Mouse (Mus musculus) induced T-regulatory cell, adult 2 months (primary cell): ENCODE results near the gene Plekhg3.
A peak's percentile ranks its signal among the peaks of the same experiment; 100 is the strongest.

ENCODE experiments used
- DNase-seq: peaks from one replicate; pipeline ENCODE4 v3.0.0-alpha.2; 2012; ENCODE audit warnings: low read depth

Plekhg3 gene

DNA sequence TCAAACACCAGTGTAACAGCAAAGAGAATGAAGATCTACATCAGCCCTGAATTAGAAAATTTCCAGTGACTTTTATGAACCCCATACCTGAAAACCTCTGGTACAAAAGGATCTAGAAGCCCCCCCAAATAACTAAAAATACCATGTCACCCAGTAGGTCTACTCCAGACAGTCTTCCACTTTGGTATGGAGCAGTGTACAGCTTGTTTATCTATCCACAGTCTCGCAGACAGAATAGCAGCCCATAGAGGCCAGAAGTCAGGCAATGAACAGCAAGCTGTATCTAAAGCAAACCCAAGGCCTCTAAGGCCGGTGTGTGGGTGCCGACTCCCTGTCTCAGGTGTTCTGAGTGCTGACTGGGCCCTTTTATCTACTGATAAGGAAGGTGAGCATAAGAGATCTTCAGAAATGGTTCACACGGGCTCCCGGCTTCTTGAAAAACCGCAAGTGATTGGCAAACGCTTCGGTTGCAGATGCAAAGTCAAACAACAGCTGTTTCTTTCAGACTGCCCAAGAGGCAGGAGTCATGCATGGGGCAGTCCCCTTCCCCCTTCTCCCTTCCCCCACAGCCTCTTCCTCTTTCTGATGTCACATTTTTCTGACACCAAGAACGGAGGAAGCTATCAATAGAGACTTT, 3.3 kb upstream of the Plekhg3 start:
- peak; percentile 71 for DNase-seq

DNA sequence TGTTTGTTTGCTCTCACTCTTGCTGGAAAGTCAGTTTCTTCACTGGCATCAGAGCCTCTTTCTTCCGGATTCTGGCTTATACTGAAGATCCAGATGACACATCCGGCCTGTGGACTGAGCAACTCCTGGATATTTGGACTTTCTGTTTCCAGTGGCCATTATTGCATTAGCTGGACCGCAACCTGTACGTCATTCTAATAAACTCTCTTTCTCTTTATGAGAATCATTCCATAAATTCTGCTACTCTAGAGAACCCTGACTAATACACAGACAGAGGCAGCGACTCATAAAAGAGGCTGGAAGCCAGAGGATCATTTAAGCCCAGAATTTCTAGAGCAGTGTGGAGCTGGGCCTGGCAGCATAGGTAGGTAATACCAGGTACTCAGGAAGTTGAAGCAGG, 1.9 kb upstream of the Plekhg3 start:
- no peak for DNase-seq

DNA sequence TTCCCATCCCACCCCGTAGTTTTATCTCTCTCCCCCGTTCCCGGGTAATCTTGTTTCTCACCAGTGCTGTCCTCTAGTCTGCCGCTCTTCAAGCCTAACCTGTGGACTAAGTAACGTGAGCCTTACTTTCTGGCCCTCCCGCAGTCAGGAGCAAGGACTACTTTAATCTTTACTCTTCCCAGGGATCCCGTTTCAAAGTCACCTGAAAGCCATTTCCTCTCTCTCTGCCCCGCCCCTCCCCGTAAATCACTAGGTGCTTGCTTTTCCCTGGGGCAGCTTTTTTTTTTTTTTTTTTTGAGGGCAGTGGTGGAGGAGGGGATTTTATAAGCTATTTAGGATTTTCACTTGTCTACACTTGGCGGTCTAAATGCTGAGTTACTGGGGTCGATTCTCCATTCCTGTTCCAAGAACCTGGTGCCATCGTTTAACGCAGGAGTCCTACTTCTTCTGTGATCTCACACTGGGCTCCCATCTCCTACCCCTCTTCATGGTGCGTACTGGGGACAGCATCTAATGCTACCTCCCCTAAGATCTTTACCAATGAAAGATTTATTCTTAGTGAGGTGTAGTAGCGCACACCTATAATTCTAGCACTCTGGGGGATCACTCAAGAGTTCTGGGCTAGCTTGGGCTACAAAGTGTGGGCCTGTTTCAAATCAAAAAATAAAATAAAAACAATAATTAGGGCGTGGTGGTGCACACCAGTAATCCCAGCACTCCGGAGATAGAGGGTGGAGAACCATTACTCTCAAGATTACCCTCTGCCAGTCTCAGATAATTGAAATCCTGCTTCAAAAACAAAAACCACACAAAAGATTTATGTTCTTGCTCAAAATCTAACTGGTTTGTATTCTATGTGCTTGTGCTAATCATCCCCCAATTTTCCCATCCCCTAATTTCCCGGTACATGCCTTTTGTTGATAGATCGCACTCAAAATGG, 1.6 kb downstream of the Plekhg3 start:
- no peak for DNase-seq

DNA sequence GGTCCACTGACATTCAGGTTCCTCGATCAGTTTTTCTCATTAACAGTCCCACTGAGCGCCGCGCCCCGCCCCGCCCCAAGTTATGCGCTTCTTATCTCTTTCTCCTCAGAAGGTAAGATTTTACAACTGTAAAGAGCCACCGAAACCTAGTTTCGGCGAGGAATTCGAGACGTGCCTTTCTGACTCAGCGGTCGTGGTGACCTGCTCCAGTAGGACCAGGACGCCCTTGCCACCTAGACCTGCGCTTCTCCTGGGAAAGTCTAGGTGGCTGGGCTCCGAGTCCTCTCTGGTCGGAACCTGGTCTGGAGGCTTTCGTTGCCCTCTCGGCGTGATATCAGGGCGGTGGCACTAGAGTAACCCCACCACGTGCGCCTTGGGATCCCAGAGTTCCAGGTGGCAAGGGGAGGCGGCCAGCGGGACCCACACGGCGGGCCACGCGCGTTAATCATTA, 2.3 kb downstream of the Plekhg3 start:
- DNase-seq, result peak; percentile 69

DNA sequence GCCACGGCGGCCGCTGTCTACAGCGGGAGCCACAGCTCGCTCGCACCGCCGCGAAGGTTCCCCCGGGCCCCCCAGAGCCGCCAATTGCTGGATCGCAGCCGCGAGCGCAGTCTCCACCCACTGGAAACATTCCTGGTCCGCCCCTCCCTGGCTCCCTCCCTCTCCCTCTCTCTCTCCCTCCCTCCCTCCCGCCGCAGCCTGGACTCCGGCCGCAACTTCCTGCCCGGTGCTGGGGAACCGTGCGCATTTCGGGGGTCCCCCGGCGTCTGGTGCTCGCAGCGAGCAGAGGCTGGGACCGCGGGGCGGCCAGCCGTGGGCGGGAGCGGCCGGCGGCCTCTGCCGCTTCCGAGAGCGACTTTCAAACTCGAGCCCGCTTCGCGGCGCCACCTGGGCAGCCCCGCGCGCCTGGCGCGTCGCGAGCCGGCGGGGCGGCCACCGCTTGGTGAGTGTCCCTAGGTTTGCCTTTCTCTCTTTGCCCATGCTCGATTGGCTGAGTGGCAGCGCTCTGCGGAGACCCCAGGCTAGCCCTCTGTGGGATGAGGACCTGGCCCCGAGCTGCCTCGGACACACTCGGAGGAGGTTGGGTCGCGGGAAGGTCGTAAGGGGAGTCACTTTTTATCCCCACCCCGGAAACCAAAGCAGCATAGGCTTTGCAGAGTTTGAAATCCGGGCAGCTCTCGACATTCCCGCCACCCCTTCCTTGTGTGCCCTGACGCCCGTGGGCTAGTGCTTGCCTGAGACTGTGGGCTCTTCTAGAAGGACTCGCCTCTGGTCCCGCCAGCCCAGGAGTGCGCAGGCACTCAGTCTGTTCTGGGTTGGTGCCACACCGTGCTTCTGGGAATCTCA, 2.9 kb downstream of the Plekhg3 start:
- peak; percentile 72 for DNase-seq

DNA sequence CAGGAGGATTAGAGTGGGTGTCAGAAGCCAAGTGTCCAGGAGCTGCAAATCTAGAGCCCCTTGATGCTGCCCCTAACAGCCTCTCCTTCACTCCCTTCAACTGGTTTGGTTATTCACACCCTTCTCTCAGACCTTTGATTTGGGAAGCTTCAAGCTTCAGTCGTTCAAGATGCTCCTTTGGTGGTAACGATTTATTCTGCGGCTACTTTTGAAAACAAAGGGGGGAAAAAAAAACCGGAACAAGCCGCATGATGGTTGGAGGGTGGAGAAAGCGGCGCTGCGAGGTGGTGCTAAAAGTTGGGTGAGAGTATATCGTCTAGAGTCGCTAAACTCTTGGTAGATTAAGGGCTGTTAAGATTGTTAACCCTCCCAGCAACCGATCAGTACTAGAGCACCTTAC, 3.5 kb downstream of the Plekhg3 start:
- peak; percentile 55 for DNase-seq

DNA sequence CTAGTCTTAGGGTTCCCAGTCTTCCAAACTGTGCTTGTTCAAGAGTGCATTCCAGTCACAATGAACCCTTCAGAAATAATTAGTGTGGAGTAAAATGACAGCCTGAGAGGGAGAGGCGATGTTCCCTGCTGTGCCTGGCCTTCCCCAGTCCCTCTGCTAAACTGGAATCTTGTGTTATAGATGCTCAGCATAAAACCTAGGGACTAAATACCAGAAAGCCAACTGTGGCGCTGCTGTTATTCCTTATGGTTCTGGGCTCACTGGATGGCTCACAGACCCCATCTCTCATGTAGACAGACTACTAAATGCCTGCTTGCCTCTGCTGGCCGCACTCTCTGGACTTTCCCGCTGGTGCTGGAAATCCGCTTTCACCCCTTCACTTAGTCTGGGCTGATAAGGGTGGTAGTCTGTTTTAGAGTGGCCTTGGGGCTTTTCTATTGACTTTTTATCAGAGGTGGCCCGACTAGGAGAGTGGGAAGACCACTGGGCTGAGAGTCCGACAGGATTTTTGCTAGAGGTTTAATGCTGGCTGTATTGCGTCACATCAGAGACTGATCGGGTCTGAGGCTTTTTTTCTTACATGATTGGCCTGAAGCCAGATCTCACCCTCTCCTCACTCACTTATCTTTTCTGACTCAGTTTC, 4.1 kb downstream of the Plekhg3 start:
- DNase-seq, result no peak

DNA sequence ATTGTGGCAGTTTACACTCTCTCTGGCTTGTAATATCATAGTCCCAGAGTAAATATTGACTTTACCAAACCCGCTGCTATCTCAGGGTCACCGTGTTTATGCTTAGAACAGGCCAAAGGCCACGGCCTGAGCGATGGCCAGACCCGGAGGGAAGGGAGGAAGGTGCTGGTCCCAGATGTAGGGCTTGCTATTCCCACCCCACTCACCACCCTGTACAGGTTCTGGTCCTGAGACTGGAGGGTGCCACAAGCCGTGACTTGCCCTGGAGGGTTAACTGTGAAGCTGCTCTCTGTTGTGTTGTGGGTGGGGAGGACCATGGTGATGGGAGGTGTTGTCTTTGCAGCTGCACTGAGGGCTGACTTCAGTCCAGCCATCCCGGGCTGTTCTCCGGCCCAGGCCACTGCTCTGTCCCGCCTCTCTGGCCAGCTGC, 4.8 kb downstream of the Plekhg3 start:
- no peak for DNase-seq

DNA sequence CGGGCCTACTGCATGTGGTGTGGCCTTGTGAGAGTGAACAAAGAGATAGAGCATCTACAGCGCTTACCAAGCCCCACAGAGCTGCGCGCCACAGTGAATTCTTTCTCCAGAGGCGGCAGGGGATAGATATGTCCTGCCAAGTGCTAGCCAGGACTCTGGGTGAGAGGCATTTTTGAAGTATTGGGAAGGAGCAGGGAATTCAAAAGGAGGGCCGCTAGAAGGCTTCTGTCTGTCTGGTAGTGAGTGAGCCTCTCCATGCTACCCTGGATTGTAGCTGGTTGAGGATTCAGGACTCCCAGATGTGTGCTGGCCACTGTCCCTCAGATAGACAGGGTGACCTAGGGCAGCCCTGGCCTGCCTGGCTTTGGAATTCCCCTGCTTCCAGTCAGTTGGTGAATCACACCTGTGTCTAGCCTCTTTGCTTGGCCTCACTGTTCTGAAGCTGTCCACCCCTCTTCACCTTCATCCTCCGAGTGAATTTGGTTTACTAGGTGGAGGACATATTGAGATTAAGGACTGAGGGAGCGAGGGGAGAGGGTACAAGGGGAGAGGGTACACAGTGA, 6.0 kb downstream of the Plekhg3 start:
- DNase-seq, result peak; percentile 36

DNA sequence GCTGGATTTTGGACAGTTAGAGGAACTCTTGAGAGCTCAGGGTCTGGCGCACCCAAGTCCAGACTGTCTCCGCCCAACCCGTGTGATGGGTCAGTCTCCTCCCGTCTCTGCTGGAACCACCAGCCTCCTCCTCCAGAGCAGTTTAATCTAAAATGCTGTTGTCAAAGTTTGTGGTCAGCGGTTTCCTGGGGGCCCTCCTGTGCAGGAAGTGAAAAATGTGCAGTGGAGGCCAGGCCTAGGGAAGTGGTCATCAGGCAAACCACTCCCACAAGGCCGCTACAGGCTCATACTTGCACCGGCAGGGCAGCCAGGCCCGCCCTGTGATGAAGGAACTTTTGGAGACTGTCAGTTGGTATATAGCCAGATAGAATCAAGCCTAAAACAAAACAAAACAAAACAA, 6.7 kb downstream of the Plekhg3 start:
- DNase-seq, result peak; percentile 87

DNA sequence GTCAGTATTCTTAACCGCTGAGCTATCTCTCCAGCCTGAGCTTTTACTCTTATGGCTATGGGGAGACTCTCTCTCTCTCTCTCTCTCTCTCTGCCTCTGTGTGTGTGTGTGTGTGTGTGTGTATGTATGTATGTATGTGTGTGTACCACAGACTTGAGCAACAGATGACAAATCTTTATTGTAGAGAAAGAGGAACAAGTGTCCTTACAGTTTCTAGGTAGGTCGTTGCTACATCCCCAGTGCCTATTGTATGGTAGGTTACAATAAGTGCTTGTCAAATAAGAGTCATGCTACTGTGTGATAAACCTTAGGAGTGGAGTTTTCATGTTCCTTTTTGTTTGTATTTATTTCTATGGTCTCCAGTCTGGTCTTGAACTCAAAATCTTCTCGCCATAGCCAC, 9.5 kb downstream of the Plekhg3 start:
- DNase-seq, result no peak

DNA sequence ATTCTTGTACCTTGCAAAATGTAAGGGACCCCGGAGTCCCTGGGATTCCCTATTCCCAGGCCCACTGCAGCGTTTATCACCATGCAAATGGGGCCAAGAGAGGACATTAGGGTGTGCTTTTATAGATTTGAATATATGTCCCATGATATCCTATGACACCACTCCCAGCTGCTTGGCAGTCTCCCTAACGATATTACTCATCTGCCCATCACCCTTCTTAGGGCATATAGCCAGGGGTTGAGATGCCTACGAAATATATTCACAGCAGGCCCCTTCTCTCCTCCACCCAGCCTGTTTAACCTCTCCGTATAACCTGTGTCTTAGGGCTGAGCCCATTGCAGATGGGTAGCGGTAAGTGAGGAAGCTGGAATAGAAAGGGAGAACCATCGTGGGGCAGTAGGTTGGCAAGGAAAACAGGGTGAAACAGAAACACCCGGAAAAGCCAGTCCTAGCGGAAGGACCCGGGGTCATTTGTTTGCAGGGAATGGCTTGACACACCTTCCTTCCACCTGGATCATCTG, 10.1 kb downstream of the Plekhg3 start:
- DNase-seq, result no peak

DNA sequence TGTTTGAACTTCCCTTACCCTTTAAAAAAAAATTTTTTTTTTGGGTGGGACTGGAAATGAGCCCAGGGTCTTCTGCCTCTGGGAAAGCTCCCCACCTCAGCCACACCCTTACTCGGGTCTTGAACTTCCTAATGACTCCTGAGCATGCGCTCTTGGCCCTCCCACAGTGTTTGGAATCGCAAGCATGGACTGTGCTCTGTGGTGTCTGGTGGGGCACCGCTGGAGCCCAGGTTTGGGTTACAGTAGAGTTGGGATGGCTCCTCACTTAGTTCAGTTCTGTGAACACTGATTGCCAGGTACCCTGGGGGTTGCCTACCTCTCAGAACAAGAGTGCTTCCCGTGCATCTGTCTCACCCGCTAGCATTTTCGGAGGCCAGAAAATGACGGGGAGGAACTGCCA, 10.8 kb downstream of the Plekhg3 start:
- DNase-seq, result no peak

DNA sequence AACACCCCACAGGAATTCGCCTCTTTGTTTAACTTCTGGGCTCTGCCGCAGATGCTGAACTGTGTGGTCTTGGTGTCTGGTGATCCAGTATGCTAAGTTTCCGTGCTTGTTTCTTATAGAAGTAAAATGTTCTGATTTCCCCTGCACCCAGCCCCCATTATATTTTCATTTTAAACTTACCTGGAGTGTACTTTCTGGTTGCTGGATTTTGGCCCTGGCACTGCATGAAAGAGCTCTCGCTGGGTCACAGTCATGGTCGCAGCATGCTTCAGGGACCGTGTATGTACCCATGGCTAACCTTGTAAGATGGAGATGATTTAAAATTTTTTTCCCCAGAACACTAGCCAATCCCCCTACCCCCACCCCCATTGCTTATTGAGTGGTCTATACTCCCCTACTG, 11.2 kb downstream of the Plekhg3 start:
- DNase-seq, result no peak

DNA sequence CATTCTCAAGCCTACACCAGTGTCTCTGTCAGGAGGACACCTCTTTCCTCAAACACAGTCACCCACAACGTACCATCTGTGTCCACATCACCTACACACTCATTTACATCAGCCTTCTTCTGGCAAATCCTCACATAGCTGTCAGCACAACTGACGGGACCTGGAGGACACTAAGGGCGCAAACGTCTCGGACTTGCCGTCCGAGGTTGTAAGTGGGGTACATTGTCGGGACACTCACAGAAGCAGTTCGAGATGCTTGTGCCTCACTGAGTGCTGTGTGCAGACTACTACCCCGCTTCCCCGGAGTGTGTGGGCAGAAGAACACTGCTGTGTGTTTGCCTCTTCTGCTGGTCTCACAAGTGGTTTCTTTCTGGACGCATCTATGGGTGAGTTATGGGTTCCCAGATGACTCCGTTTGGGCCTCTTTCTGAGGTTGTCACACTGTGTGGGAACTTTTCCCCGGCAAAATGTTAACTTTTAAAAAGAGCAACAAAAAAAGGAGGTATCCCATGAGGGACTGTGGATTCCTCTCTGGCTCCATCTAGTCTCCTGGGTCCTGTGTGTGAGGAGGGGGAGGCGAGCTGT, 15.2 kb downstream of the Plekhg3 start:
- no peak for DNase-seq

DNA sequence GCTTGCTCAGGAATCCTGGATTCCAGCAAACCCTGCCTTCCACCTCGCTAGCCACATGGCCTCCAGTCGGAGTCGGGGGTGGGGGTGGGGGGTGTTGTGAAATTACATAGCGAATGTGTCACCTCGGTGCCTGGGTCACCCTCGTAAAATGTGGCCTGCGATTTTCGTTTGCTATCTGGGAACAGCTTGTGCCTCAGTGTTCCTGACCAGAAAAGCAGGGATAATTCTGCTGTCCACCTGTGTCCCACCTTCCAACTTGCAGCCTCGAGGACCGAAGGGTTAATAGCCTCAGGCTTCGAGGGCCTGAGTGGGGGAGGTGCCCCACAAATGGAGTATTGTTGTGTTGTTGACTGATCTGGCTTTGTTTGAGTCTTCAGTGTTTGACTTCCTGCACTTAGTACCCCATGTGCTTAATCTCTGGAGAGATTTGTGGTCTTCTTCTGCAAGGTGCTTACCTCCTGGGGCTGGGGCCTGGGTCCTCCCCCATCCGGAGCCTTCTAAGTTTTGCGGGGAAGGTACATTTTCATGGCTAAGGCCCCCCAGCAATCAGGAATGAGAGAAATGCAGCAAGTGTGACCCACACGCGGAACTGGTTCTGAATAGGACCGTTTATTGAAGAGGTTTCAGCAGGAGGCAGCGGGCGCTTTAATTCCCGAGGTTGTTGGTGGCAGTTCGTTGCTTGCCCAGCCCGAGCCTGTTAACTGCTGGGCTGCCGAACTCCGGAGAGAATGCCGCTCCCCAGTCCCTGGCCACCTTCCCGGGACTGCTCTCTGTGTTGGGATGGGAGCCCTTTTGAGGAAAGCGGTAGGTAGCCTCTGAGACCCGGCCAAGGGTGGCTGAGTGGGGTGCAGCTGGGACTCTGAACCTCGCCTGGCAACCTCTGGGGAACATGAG, 15.9 kb downstream of the Plekhg3 start:
- DNase-seq, result no peak

DNA sequence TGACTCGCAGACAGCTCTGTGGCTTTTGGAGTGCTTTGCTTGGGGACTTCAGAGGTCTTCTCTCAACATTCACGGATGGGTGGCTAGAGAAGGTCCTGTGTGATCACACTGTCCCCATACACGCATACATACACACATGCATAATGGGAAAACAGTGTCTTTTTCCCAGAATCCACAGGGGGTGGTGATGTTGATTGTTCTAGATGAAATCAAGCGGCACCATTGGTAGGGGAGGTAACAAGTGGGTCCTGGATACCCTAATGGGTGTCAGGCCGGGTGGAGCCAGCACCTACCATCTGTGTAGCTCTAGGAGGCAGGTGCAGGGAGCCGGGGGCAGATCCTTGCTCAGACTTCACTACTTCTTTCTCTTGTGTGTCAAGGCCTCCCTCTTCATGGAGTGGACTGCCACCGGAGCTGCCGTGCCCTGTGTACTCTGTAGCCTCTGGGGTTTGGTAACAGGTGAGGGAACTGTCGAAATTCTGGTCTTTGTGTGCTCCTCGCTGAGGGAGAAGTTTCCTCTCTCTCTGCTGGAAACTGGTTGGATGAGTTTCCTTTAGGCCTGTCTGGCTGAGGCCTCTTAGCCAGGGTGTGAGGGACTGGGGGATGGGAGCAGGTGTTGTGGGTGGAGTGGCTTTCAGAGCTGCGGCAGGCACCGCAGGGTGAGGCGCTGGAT, 16.9 kb downstream of the Plekhg3 start:
- no peak for DNase-seq

DNA sequence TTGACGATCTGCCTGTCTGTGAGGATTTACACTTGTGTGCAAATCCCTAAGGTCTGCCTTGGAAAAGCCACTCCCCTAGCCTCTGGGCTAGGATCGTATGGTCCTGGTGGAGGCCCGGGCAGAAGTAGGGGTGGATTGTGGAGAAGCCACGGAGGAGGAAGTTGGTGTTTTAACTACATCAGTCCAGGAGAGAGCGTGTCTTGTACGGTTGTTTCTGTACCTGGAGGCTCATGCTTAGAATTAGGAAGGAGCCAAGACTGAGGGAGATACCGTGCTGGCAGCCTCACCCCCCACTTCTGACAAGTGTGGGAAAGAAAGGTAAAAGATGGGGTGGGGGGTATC, 17.4 kb downstream of the Plekhg3 start:
- DNase-seq, result no peak

DNA sequence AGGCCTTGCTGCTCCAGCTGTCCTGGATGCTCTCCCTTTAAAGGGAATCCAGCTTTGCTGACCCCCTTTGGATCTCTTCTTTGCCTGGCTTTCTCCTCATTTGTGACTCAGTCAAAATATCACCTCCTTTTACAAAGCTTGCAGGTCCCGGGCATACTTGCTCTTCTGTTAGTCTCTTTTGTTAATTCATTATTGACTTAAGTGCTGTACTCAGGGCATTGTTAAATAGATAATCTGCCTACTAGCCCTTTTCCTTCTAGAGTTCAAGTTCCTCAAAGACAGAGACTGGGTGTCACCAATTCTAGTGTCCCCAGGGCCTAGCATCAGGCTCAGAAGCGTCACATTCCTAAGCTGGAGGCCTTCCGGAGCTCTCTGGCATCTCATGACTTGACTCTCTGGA, 18.5 kb downstream of the Plekhg3 start:
- DNase-seq, result no peak

DNA sequence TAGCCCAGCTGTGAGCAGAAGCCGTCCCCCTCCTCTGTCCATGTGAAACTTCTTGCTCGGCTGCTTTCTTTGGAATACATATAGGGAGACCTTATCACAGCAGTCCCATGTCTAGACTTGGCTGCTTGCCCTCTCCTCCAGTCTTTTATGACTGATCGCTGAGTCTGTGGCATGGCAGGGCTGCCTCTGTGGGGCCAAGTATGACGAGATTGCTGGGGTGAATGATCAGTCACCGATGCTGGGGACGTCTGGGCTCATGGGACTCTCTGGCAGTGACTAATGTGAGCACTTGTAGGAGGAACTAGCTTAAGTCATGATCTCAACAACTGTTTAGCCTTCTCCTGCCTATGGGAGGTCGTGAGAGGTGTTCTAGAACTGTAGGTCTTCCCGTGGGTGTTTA, 21.6 kb downstream of the Plekhg3 start:
- no peak for DNase-seq
